Mouse (Mus musculus) left cerebral cortex, postnatal 10 days (tissue): Measurements from ENCODE around the gene AI661453. TPM values are rescaled to one million over a fixed set of nuclear protein-coding genes. Genes with fewer than 3 reads are reported as not detected.
A peak's percentile ranks its signal among the peaks of the same experiment; 100 is the strongest.

Source experiments
- DNase-seq, 2 experiments: peaks; one replicate each; pipeline ENCODE4 v3.0.0; 2021 to 2022; ENCODE audit warnings: low spot score in 2 of 2, mixed read lengths in 1 of 2; ENCODE audit errors: extremely low spot score in 1 of 2
- intact Hi-C: fragments of 180-260 bp; cut with DNase I; formaldehyde crosslinking; loops from one replicate; pipeline ENCODE4 v1.15.1; 2025
- total RNA-seq, 2 experiments: library from RNA; stranded (reverse); gene quantifications; 2 replicates each; pipeline ENCODE4 v1.2.3; 2021

Gene AI661453
- total RNA-seq, 2 experiments from 2014 or later, result 0.30 to 0.61 TPM

DNA sequence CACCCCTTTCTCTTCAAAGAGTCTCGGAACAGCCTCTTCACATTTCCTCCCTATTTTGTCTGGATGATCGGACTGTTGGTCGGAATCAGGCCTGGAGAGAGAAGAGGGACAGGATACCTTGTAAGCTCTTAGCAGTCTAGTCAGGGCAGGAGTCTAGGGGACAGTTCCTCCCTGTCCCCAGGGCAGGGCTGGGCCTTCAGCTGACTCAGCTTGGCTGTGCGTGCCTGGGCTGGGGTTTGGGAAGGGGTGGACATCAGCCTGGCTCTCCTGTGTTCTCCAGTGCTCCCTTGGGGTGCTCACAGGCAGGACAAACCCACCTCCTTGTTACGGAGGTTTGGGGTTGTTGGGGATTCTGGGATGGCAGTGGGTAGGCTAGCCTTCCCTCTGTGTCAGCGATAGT lies 2.2 kb downstream of the AI661453 start:
- DNase-seq, result no peak
- intact Hi-C loops, result no loop called here

DNA sequence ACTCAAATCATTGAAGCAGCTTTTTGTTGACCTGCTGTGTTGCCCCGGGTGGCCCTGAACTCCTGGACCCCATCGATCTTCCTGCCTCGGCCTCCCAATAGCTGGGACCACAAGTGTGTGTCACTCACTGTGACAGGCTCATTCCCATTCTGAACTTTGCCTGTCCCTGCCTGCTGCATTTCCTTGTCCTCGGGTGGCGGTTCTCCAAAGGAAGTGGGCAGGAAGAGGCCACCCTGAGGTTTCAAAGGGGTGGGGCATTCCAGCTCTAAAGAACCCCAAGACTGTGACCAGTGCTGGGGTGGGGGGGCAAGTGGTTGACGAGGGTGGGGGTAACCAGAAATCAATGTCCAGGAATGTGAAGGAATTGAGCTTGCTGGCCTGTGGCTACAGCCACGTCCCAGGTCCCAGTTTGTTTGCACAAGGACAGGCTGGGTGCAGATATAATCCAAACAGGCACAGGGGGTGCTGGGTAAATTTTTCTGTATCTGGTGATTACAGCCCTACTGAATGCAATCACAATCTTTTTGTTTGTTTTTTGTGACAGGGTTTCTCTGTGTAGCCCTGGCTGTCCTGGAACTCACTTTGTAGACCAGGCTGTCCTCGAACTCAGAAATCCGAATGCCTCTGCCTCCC lies 3.1 kb downstream of the AI661453 start:
- no peak for DNase-seq
- intact Hi-C loops, result no loop called here

DNA sequence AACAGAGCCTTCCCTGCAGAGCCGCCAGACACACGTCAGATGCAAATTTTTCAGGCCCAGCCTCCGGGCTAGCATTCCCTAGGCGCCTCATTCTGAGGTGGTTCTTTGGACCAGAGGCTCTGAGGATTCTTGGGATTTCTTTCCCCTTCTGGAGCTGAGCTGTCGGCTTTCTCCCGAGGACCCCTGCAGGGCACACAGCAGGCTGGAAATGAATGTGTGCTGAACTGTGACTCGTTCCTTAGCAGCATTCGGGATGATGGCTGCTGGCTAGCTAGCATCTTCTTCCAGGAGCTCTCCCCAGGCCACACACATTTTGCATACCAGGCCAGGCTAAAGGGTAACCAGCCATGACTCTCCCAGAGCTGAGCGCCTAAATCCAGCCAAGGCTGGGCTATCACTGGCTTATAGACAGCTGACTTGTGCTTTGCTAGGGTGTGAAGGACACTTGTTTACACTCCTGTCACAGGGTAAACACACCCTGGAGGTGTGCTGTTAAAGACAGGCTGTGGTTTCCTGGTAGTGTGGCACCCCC lies 4.0 kb downstream of the AI661453 start:
- intact Hi-C loops, result no loop called here
- peak in 1 of 2 experiments; percentile 47 for DNase-seq

DNA sequence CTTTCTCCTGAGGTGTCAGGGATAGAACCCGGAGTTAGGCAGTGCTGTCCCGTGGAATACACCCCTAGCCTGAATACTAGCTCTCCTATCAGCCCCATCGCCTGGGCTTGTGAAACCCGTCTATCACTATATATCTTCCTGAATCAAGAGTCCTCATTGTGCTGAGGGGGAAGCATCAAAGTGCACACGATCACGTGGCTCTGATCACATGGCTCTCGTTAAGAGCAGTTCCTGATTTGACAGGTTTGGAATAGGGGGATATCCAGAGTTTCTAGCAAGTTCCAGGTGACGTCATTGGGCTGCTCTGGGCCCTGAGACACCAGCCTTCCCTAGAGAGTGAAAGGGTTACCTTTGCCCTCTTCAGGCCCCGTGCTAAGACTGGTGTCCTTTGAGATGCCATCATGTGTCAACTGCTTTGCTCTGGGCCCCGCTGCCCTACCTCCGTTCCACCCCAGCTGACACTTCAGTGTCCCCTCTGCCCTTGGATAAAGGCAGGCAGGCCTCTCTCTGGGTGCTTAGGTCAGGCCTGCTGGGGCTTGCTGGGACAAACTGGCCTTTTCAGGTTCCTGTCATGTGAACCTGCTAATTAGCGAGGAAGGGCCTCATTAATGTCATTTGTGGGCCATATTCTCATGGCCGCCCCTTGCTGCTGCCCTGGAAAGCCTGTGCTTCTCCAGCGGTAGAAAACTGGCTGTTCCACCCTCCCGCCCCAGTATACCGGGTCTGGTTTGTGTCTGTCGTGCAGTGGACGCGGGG lies 5.1 kb downstream of the AI661453 start:
- DNase-seq, result no peak
- intact Hi-C loops, result no loop called here

DNA sequence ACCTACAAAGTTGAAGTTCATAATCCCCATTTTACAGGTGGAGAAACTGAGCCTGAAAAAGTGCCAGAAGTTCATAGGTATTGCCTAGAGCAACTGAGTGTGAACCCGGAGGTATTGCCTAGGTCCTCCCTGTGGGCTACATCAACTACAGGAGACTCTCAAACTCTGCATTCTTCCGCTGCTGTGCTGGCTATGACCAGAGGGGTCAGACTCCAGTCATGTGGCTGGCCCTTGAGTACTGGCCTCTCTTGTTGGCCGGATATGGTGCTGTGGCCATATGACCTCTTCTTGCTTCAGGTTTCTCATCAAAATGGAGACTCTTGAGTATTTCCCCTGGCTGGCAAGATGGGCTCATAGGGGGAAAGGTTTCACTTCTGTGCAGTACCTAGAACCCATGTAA lies 5.9 kb downstream of the AI661453 start:
- DNase-seq, result no peak
- intact Hi-C loops, result no loop called here

DNA sequence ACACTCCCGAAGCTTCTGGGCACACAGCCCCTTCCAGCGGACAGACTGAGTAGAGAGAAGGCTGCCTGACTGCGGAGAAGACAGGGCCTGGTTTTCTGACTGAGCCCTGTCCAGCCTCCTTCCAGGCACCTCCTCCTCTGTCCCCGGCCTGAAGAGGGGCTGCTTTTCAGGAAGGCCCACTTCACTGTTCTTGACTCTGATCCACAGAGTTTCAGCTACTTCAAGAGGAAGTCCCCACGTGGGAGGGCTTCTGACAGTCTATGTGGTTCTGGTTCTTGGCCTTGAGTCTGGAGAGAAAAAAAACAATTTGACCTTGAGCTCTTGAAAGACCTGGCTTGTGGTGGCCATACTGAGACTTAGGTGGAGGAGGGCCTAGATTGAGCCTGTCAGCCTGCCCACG lies 7.7 kb downstream of the AI661453 start:
- intact Hi-C loops, result no loop called here
- no peak for DNase-seq

DNA sequence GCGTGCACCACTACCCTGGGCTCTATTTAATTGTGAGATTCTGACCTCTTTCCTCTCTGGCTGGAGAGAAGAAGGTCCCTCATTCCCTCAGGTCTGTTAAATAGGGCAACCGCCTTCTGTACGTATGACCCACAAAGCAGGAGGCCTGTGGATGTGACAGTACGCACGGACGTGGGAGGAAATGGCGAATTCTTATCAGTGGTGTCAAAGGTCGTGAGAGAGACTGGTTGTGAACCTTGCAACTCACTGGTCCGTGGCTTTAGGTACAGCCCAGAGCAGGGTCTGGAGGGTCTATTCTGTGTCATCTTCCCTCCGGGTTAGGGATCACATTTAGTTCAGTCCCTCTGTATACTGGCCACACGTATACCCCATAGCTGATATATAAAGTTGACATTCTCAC lies 9.1 kb downstream of the AI661453 start:
- intact Hi-C loops, result no loop called here
- DNase-seq, result no peak

DNA sequence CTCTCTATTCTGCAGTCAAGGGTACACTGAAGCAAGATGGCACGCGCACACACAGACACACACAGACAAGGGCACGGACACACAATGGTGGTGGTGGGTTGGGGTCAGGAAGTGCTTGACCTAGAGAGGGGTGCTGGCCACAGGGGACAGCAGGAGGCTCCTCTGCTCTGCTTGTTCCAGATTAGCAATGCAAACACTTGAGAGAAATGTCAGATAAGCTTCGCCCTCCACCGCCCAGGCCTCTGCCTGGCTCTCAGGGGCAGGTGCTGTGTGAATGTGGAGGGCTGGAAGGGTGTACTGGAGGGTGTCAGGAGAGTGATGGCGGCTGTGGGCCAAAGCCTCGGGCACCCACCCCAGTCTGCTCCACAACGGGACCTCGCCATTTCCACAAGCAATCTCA lies 9.6 kb downstream of the AI661453 start:
- intact Hi-C loops, result no loop called here
- no peak for DNase-seq

DNA sequence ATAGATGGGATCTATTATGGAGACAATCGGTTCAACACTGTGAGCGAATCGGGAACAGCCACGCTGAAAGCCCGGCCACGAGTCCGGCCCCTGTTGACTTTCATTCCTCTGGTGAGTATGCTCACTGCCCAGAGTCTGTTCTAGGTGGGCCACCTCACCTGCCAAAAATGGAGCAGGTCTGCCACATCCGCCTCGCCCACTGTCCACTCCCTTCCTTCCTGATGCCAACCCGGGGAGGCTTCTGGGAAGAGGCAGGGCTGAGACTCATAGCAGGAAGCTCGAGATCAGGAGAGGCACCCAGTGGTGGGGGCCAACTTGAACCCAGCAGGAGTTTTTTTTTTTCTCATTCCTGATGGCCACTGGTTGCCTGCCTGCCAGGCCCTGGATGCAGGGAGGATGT lies 10.1 kb downstream of the AI661453 start:
- no peak for DNase-seq
- intact Hi-C loops, result no loop called here

DNA sequence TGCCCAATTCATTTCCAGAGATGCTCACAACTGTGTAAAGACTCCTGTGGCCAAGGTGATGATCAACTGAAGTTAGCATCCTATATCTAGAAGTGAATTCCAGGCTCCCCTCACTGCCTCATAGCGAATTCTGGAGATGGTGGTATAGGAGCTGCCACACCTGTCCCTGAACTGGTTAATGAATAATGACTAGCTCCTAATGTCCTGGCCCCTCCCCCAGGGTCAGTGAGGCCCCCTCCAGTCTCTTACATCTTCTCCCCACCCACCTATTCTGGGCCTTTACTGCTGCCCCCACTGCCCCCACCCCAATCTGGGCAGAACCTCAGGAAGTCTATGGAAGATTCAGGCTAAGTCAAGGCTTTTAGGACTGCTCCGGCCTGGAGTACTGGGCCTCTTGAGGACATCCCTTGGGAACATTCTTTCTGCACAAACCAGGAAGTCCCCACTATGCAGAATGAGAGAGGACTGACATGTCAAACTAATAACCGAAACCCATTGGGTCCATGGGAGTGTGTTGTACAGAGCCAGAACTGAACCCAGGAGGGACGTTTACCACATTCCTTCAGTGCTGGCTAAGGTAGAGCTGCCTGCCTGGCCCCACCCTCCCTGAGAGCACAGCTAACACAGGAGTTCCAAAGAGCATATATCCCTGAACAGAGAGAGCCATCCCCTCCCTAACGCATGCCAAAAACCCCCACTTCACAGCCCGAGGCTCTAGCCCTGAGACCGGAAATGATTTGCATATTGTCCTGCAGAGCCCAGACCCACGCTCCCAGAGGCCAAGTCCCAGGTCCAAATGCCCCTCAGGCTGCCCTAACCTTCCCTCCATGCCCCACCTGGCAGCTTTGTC lies 12.3 kb downstream of the AI661453 start:
- intact Hi-C loops, result no loop called here
- DNase-seq, result no peak

DNA sequence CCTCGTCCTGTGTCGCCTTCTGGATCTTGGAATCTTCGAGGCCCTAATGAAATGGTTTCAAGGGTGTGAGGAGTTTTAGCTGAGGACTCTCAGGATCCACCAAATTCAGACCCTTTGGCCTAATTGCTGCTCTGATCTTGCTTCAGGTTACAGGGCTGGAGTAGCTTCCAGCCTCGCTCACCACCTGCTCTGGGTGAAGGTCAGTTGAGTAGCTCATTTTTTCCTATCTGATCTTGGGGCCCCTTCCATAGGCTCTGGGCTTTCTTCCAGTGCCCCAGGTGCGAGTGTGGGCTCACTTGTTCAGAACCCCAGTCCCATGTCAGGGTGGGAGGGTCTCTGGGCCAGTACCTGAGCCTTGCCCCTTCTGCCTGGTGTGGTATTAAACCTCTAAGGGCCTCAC lies 13.0 kb downstream of the AI661453 start:
- intact Hi-C loops, result no loop called here
- no peak for DNase-seq

DNA sequence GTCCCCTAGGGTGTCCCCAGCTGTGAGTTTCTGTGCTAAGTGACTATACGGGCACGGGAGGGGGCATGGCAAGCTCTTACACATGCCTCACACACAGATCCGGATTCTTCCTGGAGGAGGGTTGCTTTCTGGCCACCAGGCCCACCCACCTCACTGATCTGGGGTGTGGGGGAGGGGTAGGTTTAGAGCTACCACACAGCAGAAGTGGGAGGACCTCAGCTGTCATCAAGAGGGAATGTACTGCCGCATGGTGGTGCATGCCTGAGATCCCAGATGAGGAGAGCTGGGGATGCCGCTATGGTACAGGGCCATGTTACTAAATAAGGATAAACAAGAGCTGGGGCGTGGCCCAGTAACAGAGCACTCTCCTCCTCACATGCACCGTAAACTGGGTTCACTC lies 13.8 kb downstream of the AI661453 start:
- no peak for DNase-seq
- intact Hi-C loops, result no loop called here

DNA sequence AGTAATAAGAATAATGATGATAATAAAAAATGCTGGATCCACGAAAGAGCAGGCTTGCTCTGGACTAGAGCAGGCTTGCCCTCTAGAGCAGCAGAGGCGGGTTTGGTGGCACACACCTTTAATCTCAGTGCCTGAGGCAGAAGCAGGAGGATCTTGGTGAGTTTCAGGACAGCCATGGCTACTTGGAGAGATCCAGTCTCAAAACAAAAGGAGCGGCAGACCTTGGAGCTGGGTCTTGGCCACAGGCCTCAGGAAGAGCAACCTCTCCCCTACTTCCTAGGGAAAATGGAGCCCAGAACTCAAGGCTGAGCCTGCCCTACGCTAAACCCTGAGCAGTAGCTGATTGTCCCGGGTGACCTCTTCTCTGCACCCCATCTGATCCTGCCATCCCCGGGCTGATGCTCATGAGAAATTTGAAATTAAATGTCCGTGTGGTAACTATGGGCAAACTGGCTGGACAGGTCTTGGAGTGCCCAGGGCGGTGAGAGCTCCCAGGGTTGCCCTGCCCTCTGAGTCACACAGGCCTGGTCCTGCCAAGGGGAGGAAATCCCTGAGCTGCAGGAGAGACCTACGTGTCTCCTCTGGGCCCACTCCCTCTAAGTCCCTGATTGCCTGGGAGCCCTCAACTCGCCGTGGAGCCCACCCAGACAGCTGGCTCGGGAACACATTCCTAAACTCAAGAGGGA lies 14.6 kb downstream of the AI661453 start:
- intact Hi-C loops, result no loop called here
- no peak for DNase-seq

DNA sequence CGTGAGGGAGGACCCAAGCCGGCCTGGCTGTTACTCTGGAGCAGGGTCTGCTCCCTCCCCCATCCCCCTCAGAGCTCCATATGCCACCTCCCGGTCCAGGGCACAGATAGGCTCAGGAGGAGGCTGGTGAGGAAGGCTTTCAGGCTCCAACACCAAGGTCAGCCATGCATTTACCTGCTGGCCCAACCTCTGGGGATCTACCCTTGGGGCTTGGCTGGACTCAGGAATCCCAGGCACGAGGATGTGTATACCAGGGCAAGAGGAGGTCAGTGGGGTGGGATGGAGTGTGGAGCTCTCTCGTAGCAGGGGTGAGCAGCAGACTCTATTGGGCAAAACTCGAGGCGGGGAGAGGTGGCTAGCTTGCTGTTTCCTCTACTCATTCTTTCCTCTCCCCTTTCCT lies 16.5 kb downstream of the AI661453 start:
- no peak for DNase-seq
- intact Hi-C loops, result no loop called here

DNA sequence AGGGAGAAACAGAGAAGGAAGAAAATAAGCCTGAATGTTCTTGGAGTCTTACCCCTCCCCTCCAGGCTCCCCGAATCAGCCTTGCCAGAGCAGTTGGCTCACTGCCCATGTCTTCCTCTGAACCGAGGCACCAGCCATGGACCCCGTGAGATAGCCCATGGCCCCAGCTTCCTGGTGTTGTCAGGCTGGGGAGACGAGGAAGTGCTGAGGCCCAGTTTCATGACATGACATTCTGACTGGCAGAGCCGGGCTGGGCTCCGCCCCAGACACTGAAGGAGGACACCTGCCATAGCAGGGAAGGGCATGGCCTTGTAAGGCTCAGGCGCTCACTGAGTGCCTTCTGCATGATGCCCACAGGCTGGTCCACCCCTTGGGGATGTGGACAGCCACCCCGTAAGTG lies 18.3 kb downstream of the AI661453 start:
- intact Hi-C loops, result no loop called here

DNA sequence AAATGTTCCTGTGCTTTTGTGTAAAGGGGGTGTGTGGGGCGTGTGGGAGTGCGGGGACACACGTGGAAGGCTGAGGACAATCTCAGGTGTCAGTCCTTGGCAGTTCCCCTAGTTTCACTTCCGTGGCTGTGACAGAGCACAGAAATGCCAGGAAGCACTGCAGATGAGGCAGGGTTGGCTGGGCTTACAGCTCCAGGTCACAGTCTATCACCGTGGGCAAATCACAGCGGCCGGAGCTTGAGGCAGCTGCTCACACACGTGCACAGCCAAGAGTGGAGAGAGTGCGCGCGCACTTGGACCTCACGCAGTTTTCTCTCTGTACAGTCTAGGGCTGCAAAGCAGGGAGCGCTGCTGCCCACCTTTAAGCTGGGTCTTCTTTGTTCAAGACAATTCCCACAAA lies 21.9 kb downstream of the AI661453 start:
- intact Hi-C loops, result no loop called here
- no peak for DNase-seq

More for the DNA sequence above, 18.3 kb downstream of the AI661453 start:
- DNase-seq, result peak in 1 of 2 experiments; percentile 51

DNA sequence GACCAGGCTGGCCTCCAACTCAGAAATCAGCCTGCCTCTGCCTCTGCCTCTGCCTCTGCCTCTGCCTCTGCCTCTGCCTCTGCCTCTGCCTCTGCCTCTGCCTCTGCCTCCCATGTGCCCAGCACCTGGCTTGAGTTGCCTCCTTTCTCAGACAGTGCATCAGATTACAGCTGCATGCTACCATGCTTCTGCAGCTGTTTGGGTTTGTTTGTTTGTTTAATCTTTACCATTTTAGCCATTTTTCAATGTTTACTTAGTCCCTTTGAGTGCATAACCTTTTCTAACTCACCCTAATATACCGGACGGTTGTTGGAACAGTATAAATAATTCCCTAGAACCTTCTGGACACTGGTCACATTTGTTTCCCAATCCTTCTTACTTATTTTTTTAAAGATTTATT lies 22.5 kb downstream of the AI661453 start:
- no peak for DNase-seq

DNA sequence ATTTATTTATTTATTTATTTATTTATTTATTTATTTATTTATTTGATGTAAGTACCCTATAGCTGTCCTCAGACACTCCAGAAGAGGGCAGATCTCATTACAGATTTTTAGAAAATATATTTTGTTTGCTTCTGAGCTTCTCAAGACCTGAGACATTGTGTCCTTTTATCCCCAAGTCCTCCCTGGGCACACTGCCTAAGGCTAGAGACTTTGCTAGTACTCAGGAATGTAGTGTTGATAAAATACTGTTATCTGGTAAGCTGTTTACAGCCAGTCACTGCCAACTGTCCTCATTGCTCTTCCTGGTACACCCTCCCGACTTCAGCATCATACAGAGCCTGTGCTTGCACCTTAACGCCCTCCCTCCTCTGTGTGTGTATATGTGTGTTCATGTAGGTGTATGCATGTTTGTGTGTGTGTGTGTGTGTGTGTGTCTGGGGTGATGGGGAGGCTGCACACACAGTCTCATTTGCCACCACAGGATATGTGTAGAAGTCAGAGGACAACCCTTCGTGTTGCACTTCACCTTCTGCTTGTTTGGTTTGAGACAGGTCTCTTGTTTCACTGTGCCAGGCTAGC lies 23.0 kb downstream of the AI661453 start:
- DNase-seq, result no peak
- intact Hi-C loops, result no loop called here

More for the DNA sequence above, 22.5 kb downstream of the AI661453 start:
- intact Hi-C loops, result no loop called here

DNA sequence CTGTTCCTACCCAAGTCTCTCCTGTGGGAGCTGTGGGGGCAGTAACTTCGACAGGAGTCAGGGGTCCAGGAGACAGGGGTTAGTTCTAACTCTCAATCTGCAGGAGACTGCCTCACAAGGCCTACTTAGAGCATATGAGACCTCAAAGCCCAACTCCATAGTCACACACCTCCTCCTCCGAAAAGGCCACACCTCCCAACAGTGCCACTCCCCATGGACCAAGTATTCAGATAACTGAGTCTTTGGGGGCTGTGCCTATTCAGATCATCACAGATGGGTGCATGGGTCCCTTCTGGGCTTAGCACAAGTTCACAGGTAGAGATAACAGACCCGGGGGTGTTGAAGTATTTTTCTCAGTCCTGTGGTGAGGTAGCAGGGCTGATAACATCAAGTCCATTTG lies 25.3 kb downstream of the AI661453 start:
- intact Hi-C loops, result no loop called here
- DNase-seq, result no peak
